Mouse (Mus musculus) thymus, adult 2 months (tissue): Measurements from ENCODE around the gene Kcnq1. TPM values are rescaled to one million over a fixed set of nuclear protein-coding genes. Genes with fewer than 3 reads are reported as not detected.

Experiments used
- DNase-seq: peaks from one replicate; pipeline ENCODE4 v3.0.0; 2021
- H3K27ac ChIP-seq: fragments of 200-500 bp; 2 replicates; pipeline ENCODE4 v1.5.1; 2012; ENCODE audit warnings: low read length, control low read depth; ENCODE audit not compliant: control insufficient read depth, insufficient read depth
- H3K27me3 ChIP-seq: fragments of 200-500 bp; 2 replicates; pipeline ENCODE4 v1.6.1; 2012; ENCODE audit warnings: mild to moderate bottlenecking, low read length, moderate library complexity, mixed read lengths; ENCODE audit not compliant: control insufficient read depth, insufficient read depth
- H3K36me3 ChIP-seq: fragments of 200-500 bp; 2 replicates; pipeline ENCODE4 v1.6.1; 2012; ENCODE audit warnings: mild to moderate bottlenecking, low read length, moderate library complexity; ENCODE audit not compliant: control insufficient read depth, insufficient read depth
- H3K4me1 ChIP-seq: fragments of 200-500 bp; replicated peaks from 2 replicates; pipeline ENCODE4 v1.6.1; 2012; ENCODE audit warnings: low read length; ENCODE audit not compliant: control insufficient read depth, insufficient read depth
- H3K4me3 ChIP-seq: fragments of 200-500 bp; 2 replicates; pipeline ENCODE4 v1.5.1; 2012; ENCODE audit warnings: mild to moderate bottlenecking, low read length, control low read depth, moderate library complexity; ENCODE audit not compliant: control insufficient read depth, insufficient read depth
- CTCF ChIP-seq: fragments of 200-500 bp; IDR thresholded peaks from 2 replicates; pipeline ENCODE4 v1.5.1; 2012; ENCODE audit warnings: mild to moderate bottlenecking, control low read depth, low read length, moderate library complexity, borderline replicate concordance; ENCODE audit not compliant: control insufficient read depth, poor library complexity, insufficient read depth; ENCODE audit errors: extremely low read depth
- POLR2A ChIP-seq: fragments of 200-500 bp; IDR thresholded peaks from 2 replicates; pipeline ENCODE4 v1.6.1; 2012; ENCODE audit warnings: mild to moderate bottlenecking, low read length, control low read depth, moderate library complexity; ENCODE audit not compliant: control insufficient read depth, poor library complexity, insufficient read depth; ENCODE audit errors: extremely low read depth
- WGBS: fragments of 180-500 bp; shearing (Covaris S2); methylation state at CpG from one replicate; pipeline ENCODE4 v1.1.7; 2018; 5-methylcytosine and 5-hydroxymethylcytosine counted together
- polyA plus RNA-seq: library from polyadenylated mRNA; depleted of rRNA; stranded (reverse); fragments of >200 nt; gene quantifications from 2 replicates; pipeline ENCODE4 v1.2.3, GENCODE M21; 2012

The Kcnq1 gene
- polyA plus RNA-seq, 1 experiment = 4.6 TPM

GRCm38 (mm10) chr7:143138789-143139188 is 32.6 kb downstream of the Kcnq1 start:
- no peaks in the 10 kb centered on the region for H3K36me3 ChIP-seq
- peak; percentile 54 for DNase-seq
- H3K4me3 ChIP-seq = no peak overlapping the region
- H3K4me1 ChIP-seq = no peaks in the 10 kb centered on the region
- 50% methylated on average over 1 of the region's 1 CpGs for WGBS
- TF ChIP-seq CTCF (no peak), POLR2A (no peak)
- no peak overlapping the region for H3K27ac ChIP-seq
- H3K27me3 ChIP-seq = no peaks in the 10 kb centered on the region

- no peak for DNase-seq
- Histone ChIP-seq H3K27ac (no peak overlapping the region), H3K4me3 (no peak overlapping the region), H3K27me3 (no peaks in the 10 kb centered on the region), H3K36me3 (no peaks in the 10 kb centered on the region), H3K4me1 (no peaks in the 10 kb centered on the region)
- WGBS = 91% methylated on average over 4 of the region's 4 CpGs
- TF ChIP-seq CTCF (no peak), POLR2A (no peak)
Observed at GRCm38 (mm10) chr7:143139932-143140331, 33.8 kb downstream of the Kcnq1 start.

GRCm38 (mm10) chr7:143142680-143143079 is 36.5 kb downstream of the Kcnq1 start:
- no peaks in the 10 kb centered on the region for H3K4me1 ChIP-seq
- no peak overlapping the region for H3K4me3 ChIP-seq
- 94% methylated on average over 2 of the region's 2 CpGs for WGBS
- TF ChIP-seq CTCF (no peak), POLR2A (no peak)
- no peak for DNase-seq
- no peaks in the 10 kb centered on the region for H3K36me3 ChIP-seq
- H3K27me3 ChIP-seq = no peaks in the 10 kb centered on the region
- no peak overlapping the region for H3K27ac ChIP-seq

- Histone ChIP-seq H3K27me3 (no peaks in the 10 kb centered on the region), H3K36me3 (no peaks in the 10 kb centered on the region), H3K4me1 (no peaks in the 10 kb centered on the region), H3K4me3 (no peak overlapping the region), H3K27ac (no peak overlapping the region)
- TF ChIP-seq POLR2A (no peak), CTCF (no peak)
- DNase-seq = no peak
- WGBS = 89% methylated on average over 5 of the region's 5 CpGs
Observed at GRCm38 (mm10) chr7:143147015-143147414, 40.9 kb downstream of the Kcnq1 start.

- Histone ChIP-seq H3K4me3 (no peak overlapping the region), H3K36me3 (no peaks in the 10 kb centered on the region), H3K27me3 (no peaks in the 10 kb centered on the region), H3K4me1 (0 out of 2 replicates have a peak, but pooled peaks cover 3% of the 10 kb centered on the region), H3K27ac (no peak overlapping the region)
- 11% methylated on average over 2 of the region's 2 CpGs for WGBS
- TF ChIP-seq POLR2A (no peak), CTCF (no peak)
- DNase-seq = peak; percentile 36
Observed at GRCm38 (mm10) chr7:143151171-143151570, 45.0 kb downstream of the Kcnq1 start.

GRCm38 (mm10) chr7:143152350-143152749 is 46.2 kb downstream of the Kcnq1 start:
- 65% methylated on average over 3 of the region's 3 CpGs for whole genome bisulfite sequencing

GRCm38 (mm10) chr7:143153915-143154373 is 47.8 kb downstream of the Kcnq1 start:
- DNase-seq = peak; percentile 75
- Histone ChIP-seq H3K36me3 (no peaks in the 10 kb centered on the region), H3K27ac (no peak overlapping the region), H3K27me3 (no peaks in the 10 kb centered on the region), H3K4me3 (no peak overlapping the region), H3K4me1 (0 out of 2 replicates have a peak, but pooled peaks cover 3% of the 10 kb centered on the region)
- no peak for TF ChIP-seq POLR2A
- peak; percentile 89 for TF ChIP-seq CTCF
- 7% methylated on average over 18 of the region's 18 CpGs for WGBS

More at GRCm38 (mm10) chr7:143152350-143152749, 46.2 kb downstream of the Kcnq1 start:
- Histone ChIP-seq H3K27me3 (no peaks in the 10 kb centered on the region), H3K4me1 (0 out of 2 replicates have a peak, but pooled peaks cover 3% of the 10 kb centered on the region), H3K27ac (no peak overlapping the region), H3K4me3 (no peak overlapping the region), H3K36me3 (no peaks in the 10 kb centered on the region)
- DNase-seq = no peak
- TF ChIP-seq POLR2A (no peak), CTCF (no peak)
